Mouse (Mus musculus) retina, postnatal 7 days (tissue): Measurements from ENCODE around the gene Calcb.
"Not testable (repeated sequence)": the region's sequence is repeated elsewhere in the genome, so short reads cannot be mapped to it uniquely, and the experiment has no call there.

ENCODE experiments used
- DNase-seq: peaks from one replicate; pipeline ENCODE4 v3.0.0-alpha.2; 2012; ENCODE audit warnings: low read depth, low spot score

Gene Calcb

GRCm38 (mm10) chr7:114718300-114718699 is at the start of gene Calcb:
Calcb (plus strand) TSS chr7:114718643.
- DNase-seq = no peak

GRCm38 (mm10) chr7:114671405-114671804 is 47.0 kb upstream of the Calcb start:
- DNase-seq = no peak

- no peak for DNase-seq
These were observed 45.7 kb upstream of the Calcb start for GRCm38 (mm10) chr7:114672697-114673096.

- no peak for DNase-seq
These were observed 26.1 kb upstream of the Calcb start for GRCm38 (mm10) chr7:114692339-114692738.

GRCm38 (mm10) chr7:114700871-114701270 is 17.6 kb upstream of the Calcb start:
- no peak for DNase-seq

- DNase-seq = no peak
These were observed 11.7 kb upstream of the Calcb start for GRCm38 (mm10) chr7:114706716-114707115.

- no peak for DNase-seq
These were observed 11.0 kb upstream of the Calcb start for GRCm38 (mm10) chr7:114707398-114707797.

GRCm38 (mm10) chr7:114710419-114710818 is 8.0 kb upstream of the Calcb start:
- no peak for DNase-seq

- DNase-seq = no peak
These were observed 5.9 kb upstream of the Calcb start for GRCm38 (mm10) chr7:114712523-114712922.

GRCm38 (mm10) chr7:114719381-114720131 is 1.1 kb downstream of the Calcb start:
- peak; percentile 21 for DNase-seq

GRCm38 (mm10) chr7:114729696-114730095 is 11.3 kb downstream of the Calcb start:
- not testable (repeated sequence) for DNase-seq

GRCm38 (mm10) chr7:114731175-114731574 is 12.7 kb downstream of the Calcb start:
- no peak for DNase-seq

GRCm38 (mm10) chr7:114731700-114732099 is 13.3 kb downstream of the Calcb start:
- DNase-seq = not testable (repeated sequence)

GRCm38 (mm10) chr7:114736256-114736655 is 17.8 kb downstream of the Calcb start:
- no peak for DNase-seq

- no peak for DNase-seq
These were observed 19.7 kb downstream of the Calcb start for GRCm38 (mm10) chr7:114738166-114738565.

- DNase-seq = no peak
These were observed 22.1 kb downstream of the Calcb start for GRCm38 (mm10) chr7:114740360-114741165.

GRCm38 (mm10) chr7:114743022-114743780 is 24.8 kb downstream of the Calcb start, which contains the start of gene Insc:
Insc (plus strand) TSS chr7:114743694.
- no peak for DNase-seq

GRCm38 (mm10) chr7:114744639-114745245 is 26.3 kb downstream of the Calcb start:
- no peak for DNase-seq

- no peak for DNase-seq
These were observed 27.2 kb downstream of the Calcb start for GRCm38 (mm10) chr7:114745481-114746271.

- no peak for DNase-seq
These were observed 29.2 kb downstream of the Calcb start for GRCm38 (mm10) chr7:114747596-114747995.

GRCm38 (mm10) chr7:114748239-114748638 is 29.8 kb downstream of the Calcb start:
- no peak for DNase-seq
